Mouse (Mus musculus) adrenal gland, adult 2 months (tissue): Measurements from ENCODE around the gene Nphp1. TPM values are rescaled to one million over a fixed set of nuclear protein-coding genes. Genes with fewer than 3 reads are reported as not detected.

Experiments used
- DNase-seq: peaks from one replicate; pipeline ENCODE4 v3.0.0; 2021
- long read RNA-seq: library from polyadenylated mRNA; stranded (forward); transcript quantifications from one replicate; pipeline ENCODE4 v2.0.0, GENCODE M21; 2021
- polyA plus RNA-seq: library from polyadenylated mRNA; depleted of rRNA; stranded (reverse); fragments of >200 nt; gene quantifications from 2 replicates; pipeline ENCODE4 v1.2.3, GENCODE M21; 2012; rRNA removed
- total RNA-seq, 2 experiments: library from RNA; stranded (reverse); gene quantifications; 2 replicates each; pipeline ENCODE4 v1.2.3; 2021

Gene Nphp1
- total RNA-seq (10 to 100 TPM; 21.1 to 25.7 TPM), polyA plus RNA-seq (4.9 and 5.6 TPM in 2 replicates)
- long read RNA-seq, transcript Nphp1-201 (20 exons, 2,260 nt): minor isoform, 6 of 24 reads
- long read RNA-seq, transcript Nphp1-202 (20 exons, 2,296 nt): major isoform, 9 of 24 reads
- long read RNA-seq, partial matches to known transcripts: 1 of 24 reads
- long read RNA-seq, other reads (novel, unspliced or antisense): 8 of 24 reads

DNA sequence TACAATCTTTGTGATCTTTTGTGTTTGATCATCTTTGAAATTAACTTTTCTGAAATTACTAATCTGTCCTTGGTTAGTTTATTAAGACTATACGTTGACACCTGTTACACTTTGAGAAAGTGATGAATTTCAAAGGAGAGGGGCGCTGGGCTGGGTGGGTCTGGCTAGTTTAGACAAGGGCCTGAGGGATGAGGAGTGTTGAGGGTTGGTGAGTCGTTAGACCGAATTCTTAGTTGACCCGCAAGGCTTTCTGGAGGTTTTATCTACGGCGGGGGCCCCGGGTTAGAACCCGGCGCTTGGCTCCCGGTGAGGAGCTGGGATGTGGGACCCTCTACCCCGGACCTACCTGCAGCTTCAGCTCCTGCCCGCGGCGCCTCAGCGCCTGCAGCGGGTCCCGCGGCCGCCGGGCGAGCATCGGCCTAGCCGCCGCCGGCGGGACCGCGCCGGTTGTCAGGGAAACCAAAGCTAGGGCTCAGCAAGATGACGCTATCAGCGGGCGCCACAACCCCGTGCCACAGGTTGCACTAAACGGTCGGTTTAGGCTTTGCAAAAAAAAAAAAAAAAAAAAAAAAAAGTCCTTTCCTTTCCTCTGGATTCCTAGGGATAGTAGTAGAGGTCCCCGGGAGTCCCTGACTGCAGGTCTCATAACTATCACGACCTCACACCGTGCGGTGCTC is at the start of gene Nphp1:
Nphp1 (minus strand) TSS at position 458 of the 677 bp plus-strand sequence.
- peak; percentile 92 for DNase-seq

DNA sequence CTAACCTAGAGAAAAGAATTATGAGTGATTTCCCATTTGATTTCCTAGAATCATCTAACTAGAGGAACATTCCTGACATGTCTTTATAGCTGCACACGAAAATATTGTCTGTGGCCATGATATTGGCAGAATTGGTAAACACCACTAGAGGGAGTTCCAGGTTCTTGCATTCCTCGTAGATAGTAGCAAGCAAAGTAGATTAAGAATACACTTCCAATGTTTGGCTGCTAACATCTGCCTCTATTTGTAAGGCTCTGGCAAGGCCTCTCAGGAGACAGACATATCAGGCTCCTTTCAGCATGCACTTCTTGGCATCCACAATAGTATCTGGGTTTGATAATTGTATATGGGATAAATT is 44.1 kb upstream of the Nphp1 start:
- no peak for DNase-seq

DNA sequence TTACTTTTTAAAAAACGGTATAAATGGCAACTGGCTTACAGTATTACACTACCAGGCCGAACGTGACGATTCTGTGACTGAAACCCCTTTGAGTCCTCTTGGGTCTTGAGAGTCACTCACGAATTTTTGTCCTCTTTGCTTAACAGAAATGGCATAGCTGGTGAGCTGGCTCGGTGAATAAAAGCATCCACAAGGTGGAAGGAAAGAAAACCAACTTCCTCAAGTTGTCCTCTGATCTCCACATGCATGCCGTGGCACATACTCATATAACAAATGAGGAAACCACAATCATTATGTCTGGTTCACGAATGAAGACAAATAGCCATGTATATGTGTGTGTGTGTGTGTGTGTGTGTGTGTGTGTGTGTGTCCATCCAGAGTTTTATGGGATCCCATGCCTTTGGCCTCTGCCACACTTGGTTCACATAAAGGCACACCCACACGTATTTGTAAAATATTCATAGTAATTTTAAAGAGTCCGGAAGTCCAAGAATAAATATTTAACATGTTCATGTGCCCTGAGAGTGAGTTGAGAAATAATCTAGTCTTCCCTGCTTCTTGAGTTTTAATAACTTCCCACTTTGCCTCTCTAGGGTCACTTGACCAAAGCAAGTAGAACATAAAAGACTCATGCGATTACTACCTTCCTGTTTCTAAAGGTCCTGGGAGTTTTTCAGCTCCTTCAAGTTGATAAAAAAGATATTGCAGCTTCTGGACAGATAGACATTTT is 43.6 kb upstream of the Nphp1 start:
- no peak for DNase-seq

DNA sequence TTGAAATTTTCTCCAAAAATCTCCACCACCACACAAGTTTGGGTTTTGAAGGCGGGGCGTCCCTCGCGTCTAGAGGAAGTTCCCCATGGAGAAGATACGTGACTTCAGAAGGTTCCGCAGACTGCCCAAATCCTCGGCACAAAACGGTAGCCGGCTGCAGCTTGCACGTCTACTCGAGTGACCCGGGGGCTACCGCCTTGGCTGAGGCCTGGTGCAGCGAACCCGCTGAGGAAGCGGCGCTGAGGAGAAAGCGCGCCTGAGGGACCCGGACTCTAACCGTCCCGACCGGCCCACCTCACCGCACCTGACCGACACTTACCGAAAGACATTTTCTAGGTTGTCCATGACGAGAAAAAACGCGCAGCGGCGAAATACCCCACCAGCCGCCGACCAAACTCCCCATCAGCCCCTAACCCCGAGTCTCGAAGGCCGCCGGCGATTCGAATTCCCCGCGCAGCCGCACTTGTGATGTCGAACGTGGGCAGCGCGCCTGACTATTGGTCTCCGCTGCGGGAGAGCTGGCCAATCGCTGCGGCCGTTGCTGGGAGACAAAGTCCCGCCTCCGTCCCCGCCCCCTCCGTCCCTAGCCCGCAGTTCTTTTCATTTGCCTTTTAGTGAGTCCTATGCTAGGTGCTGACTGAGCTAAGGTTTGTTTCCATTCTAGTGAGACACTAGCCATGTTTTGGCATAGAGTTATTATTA is 42.9 kb upstream of the Nphp1 start, which contains the start of gene Bub1:
Bub1 (minus strand) TSS at position 465 of the 702 bp plus-strand sequence.
- peak; percentile 95 for DNase-seq

DNA sequence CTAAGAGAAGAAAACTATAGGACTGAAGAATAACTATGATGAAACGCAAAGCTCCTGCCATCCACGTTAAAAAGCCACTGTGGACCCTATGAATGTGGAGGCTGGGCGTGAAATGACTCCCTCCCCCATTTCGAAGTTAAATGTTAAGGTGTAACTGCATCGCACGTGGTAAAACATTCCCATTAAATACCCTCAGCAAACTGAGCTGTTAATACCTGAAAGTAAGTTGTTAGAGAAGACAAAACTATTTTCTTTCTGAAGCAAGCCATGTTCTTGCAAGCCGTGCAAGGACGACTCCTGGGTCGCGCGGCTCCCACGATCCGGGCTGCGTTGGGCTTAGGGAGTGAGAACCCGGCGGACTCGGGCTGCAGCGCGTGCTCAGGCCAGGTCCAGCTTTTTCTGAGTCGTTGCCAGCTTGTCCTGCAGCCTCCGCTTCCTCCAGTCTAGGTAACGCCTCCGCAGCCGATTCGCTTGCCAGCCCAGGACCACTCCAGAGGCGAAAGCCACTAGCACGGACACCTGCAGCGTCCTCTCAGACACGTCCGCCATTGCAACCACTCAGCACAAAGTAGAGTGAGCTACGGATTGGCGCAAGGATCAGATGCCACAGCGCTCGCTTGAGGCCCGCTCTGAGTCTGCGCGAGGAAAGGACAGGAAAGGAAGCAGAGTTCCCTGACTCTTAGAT is 3.4 kb upstream of the Nphp1 start, which contains the start of gene Mtln:
Mtln (minus strand) TSS at position 570 of the 685 bp plus-strand sequence.
- DNase-seq: peak; percentile 93

DNA sequence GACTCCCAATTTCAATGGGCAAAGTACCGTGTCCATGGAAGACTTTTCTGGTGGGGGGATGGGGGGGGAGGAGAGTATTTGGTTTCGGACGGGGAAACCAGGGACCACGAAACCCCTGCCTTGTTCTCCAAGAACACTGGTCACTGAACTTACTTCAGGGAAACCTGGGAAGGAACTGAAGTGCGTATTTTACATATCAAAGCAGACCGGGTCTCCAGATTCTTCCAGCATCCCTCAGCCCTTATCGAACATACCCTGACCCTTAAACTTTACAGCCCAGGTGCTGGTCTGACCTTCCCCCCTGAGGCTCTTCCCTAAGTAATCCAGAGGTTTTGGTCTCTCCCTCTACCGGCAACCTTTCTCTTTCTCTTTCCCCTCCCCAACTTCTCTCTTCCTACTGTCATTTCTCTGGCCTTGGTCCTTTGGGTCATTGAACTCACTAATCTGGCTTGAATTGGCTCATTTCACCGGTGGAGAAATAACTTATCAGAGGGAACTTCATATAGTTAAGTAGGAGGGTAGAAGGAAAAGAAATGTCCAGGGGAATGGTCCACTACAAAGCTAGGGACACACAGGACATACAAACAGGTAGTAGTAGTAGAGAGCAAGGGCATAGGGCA is 1.1 kb upstream of the Nphp1 start:
- peak; percentile 22 for DNase-seq

DNA sequence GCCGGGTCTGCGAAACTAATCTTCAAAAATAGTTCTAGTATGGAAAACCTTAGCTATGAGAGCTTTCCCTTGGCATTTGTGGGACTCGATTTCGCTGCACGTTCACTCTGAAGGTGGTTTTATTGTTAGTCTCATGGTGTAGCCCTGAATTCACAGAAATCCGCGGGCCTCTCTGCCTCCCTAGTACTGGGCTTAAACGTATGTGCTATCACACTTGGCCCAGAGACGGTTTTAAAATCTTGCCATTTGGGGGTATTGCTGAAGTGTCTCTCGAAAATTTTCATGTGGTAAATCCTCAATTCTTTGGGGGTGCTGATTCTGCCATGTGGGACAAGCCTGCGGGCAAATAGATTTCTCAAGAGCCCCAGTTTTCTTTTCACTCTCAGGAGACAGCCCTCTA is 441 bp upstream of the Nphp1 start:
- DNase-seq: peak; percentile 34

DNA sequence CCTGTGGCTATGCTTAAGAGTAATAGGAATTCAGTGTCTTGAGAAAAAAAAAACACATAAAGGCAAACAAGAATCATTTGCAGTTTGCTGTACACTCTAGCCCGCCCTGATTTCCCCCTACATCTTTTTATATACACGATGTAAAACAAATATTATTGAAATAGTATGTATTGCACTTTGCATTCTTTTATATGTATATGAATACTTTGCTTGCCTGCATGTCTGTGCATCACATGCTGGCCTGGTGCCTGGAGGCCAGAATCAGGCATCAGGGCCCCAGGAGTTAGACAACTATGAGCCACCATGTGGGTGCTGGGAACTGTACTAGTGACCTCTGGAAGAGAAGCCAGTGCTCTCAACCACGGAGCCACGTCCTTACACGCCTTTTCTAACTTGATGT is 1.5 kb downstream of the Nphp1 start:
- no peak for DNase-seq

DNA sequence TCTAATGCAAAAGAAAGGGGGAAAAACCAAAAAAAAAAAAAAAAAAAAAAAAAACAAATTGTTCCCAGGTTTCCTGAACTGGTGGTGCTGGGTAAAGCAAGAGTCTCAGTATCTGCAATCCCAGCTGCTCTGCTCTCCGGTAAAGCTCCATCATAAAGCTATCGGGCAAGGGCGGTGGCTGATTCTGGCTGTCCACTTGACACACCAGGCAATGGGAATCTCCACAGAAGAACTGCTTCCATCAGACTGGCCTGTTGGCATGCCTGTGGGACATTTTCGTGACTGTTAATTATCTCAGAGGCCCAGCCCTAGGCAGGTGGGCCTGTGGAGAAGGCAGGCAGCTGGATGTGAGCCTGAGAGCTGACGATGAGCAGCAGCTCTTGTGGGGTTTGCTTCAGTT is 10.2 kb downstream of the Nphp1 start:
- no peak for DNase-seq

DNA sequence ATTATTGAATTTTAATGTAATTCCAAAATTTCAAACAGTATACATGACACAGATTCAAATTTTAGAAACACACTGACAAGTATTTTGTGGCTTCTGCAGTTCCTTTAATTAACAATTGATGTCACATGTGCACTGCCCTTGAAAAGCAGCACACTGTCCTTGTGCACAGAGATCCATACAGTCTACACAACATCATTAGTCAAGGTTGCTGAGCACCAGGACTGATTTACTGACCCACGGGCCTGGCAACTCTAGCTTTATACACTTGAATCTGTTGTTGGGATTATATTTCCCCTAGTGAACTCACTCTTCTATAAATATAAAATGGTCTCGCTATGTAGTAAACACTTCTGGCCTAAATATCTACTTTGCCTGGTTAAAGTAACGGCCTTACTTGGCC is 13.7 kb downstream of the Nphp1 start:
- DNase-seq: peak; percentile 8

DNA sequence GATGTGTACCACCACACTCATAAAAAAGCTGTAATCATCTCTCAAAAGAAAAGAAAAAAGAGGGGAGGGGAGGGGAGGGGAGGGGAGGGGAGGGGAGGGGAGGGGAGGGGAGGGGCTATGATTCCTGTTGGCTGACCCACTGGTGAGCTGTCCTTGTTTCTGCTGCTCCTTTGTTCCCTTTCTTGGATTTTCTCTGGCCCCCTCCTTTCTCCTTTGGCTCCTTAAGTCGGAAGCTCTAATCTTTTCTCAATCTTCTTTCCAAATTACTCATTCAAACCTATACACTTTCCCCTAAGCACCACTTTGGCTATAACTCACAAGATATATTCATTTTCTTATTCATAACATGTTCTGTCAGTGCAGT is 14.1 kb downstream of the Nphp1 start:
- DNase-seq: no peak

DNA sequence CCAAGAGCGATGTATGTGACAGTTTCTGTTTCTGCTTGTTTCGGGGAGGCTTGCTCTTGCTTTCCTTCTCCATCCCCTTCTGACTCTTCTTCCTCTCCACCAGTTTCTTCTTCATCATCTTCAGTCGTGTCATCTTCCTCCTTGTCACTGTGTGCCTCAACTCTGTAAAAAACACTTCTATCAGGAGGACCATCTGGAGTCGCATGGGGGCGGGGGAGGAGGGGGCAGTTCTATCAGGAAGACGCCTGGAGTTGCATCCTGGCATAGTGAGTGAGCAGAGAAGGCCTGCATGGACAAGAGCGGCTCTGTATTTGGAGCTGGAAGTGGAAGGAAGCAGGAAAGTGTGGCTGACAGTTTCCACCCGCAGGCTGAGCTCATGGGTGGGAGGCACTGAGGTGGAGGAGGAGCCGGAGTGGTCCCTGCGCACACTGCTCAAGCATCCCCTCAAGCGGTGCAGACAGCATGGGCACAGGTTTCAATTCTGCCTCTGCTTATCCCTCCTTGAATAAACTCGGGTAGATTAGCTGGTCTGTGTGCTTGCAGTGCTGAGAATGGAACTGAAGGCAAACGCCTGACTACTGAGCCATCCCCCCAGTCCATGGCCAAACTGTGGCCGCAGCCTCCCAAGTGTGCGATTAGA is 14.6 kb downstream of the Nphp1 start:
- no peak for DNase-seq

DNA sequence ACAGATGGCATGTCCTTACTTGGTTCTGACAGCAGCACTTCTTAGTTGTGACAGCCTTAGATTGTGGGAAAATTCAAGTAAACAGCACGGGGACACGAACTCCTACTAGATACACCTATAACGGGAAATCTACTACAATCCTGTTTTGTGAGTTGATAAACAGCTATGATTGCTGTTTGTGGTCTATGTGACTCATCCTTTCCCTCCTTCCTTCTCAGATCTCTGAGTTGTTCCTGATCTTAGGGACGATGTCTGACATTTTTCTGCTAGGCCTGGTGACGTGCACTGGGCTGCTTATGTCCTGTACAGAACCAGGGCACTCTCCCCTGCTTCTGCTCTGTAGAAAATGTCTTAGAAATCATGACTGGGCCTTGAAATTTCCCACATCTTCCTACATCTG is 27.1 kb downstream of the Nphp1 start:
- peak; percentile 8 for DNase-seq

DNA sequence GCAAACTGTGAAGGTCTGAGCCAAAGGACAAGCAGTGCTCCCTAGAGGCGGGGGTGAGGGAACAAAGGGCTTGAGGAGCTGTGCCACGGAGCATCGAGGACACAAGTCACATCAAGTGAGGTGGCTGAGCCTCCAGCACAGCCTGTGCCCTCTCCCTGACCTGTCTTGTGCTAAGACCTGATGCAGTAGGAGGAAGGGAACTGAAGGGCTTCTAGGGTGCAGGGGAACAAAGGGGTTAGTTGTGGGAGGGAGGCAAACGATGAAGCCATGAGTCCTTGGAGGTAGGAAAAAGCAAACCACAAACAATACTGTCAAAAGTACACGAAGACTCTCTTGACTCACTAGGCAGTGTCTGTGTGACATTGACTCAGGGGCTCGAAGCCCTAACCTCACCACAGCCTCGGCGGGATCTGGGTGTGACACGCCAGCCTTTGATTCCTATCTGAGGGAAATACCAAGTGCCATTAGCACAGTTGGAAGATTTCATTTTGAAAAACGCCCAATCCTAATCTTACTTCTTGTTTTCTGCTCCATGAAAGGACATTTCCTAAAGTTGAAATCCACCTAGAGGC is 28.2 kb downstream of the Nphp1 start:
- DNase-seq: peak; percentile 47

DNA sequence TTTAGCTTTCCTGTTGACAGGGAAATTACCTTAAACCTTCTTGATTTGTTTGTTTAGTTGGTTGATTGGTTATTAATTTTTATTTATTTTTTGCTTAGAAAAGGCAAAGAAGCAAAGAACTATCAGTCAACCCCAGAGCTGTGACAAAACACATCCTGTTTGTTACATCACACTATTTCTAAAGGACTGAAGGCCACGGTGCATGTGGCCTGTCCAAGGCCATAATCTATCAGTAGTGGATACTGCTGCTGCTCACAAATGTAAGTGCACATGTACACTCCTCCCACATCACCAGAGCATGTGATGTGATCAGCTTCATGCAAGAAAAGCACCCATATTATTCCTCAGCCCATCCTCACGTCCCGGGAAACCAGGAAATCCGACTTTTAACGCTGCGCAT is 28.7 kb downstream of the Nphp1 start:
- DNase-seq: no peak

DNA sequence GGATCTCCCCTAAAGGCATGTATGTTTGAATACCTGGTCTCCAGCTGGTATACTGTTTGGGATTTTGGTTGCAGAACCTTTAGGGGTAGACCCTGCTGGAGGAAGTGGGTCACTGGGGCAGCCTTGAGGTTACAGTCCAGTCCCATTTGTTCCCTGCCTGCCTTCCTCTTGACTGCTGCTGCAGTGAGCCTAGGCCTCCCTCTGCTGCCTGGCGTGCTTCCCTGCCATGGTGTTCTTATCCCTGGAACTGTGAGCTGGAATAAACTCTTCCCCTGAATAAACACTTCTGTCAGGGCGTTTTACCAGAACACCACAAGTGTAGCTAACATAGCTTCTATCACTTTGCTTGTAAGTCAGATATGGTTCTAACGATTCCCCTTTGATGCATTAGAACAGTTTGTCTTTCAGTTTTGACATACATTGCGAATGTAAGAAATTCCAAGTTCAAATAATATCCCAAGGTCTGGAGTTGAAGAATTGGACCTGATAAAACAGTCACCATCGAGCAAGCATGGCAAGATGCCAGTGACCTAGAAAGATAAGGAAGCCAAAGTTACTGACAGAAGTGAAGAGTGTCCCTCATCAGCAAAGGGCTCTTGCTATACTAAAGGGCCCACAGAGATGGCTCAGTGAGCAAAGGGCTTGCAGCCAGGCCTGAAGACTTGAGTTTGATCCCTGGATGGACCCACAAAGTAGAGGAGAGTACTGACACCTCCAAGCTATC is 29.4 kb downstream of the Nphp1 start:
- DNase-seq: peak; percentile 79

DNA sequence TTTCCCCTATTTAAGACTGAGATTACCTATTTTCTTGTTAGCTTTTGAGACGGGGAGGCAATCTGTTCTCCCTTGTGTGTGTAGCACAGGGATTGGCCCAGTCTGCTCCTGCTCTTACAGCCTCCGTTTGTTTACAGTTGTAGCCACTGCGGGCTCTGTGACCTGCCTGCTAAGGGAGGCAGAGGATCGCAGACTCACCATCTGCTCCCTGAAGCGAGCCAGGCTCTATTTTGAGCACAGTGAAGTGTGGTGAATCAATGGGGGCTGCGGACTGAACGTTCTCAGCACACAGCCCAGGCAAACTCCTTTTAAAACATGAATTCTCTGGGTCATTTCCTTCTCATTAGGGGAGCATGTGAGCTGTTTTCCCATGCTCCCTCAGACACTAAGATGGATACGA is 31.5 kb downstream of the Nphp1 start:
- DNase-seq: no peak

DNA sequence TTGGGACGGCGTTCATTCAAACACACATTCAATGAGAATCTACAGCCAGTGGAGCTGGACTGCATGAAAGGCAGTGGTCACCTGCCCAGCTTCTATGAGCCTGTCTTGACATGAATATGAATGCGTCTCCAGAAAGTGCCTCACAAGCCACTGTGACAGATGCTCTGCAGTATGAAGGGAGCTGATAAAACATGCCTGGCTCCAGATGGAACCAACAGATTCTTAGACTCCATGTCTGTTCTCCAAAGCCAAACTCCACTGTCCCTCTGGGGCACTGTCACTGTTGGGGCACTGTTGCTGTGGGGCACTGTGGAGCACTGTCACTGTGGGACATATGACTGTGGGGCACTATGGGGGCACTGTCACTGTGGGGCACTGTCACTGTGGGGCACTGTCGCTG is 34.6 kb downstream of the Nphp1 start:
- DNase-seq: no peak

DNA sequence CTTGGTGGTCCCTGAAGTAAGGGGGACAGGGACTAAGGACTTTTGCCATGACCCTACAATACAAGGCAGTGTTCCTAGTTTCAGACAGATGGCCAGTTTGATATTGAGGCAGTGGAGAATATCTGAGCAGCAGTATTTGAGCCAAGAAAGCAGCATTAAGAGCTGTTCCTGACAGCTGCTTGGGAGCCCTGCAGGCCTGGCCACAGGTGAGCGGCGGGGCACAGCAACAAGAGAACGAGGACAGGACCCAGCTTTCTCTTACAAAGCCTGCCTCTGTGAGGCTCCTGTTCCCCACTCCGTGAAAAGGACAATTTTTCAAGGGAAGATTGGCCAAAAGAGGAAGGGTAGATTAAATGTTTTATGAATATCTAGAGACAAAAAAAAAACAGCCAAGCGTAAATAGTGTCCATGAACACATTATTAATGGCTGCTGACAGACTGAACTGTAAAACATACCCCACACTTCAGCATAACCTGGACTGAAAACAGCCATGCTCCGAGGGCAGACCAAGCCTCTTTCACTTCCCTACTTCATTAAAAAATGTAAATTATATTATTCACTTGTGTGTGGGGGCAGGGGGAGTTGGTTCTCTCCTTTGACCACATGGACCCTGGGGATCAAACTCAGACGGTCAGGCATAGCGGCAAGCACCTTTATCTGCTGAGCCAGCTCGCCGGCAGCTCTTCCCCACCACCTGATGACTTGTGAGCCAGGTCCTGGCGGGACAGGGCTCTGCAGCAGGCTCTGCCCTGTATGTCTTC is 36.7 kb downstream of the Nphp1 start:
- DNase-seq: no peak
